Mouse (Mus musculus): ENCODE measurements at regions not wholly inside any gene's neighbourhood (a gene's known extent, or its start where the extent isn't known, plus 50 kb on each side); places are given as distances from the start of the nearest gene placed in this dataset.
"Not testable (repeated sequence)": the region's sequence is repeated elsewhere in the genome, so short reads cannot be mapped to it uniquely, and the experiment has no call there.

DNA sequence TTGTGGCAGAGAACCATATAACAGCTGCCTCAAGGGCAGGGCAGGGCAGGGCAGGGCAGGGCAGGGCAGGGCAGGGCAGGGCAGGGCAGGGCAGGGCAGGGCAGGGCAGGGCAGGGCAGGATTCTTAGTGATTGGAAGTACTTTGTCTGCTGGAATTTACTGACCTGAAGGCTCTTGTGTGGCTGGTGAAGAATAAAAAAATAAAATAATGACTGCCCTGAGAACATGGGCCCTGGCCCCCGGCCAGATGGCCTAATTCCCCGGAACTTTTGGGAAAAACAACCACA lies 169.3 kb downstream of the Qk start:
- ATAC-seq (replicated peaks; ENCODE audit: insufficient number of reproducible peaks, low FRiP score, low TSS enrichment, poor library complexity, severe bottlenecking) = not testable (repeated sequence)

DNA sequence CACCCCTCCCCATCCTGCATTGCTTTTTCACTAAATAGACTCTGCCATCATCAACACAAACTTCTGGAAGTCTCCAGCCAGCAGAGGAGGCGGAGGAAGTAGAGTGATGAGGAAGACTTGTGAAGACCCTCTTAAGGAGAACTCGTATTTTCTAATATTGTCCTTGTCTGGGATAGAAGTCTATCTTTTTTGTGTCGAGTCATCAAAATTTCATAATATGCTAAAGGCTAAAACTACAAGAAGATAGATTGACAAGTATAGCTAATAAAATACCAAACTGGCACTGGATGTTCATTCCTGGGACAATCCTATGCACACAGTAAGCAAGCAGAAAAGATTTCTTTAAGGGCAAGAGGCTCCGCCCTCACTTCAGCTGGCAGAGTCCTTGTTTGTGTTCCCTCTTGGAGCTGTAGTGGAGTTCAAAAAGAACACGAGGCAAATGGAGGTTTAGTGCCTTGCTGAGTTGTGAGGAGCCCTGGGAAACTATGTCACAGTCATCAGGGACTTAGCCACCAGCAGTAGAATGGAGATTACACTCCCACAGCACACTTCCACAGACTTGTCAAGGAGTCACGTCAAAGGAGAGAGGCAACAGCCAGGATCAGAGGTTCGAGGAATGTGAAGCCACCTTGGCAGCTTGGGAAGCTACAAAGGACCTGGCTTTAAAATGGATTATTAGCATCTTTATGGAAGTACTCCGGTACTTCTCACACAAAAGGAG lies 169.8 kb downstream of the Qk start:
- ATAC-seq (replicated peaks; ENCODE audit: insufficient number of reproducible peaks, low FRiP score, low TSS enrichment, poor library complexity, severe bottlenecking) = no peak

DNA sequence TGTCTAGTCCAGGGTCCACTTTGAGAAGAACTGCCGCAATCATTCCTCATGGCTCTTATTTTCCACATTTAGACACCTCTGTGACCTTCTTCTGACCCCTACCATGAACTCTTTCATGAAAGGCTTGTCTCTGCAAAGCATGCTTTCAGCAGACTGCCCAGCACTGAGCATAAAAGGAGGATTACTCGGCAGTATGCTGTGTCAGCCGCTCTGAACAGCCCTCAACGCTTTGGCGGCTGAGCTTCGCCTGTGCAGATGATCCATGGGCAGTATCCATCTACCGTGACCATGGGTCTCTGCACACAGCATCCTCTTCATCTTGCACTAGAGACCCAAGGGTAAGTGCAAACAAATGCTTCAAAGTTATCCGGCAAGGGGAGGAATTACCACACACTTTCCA lies 172.5 kb downstream of the Qk start:
- ATAC-seq (replicated peaks; ENCODE audit: insufficient number of reproducible peaks, low FRiP score, low TSS enrichment, poor library complexity, severe bottlenecking) = no peak

GRCm38 (mm10) chr17:10146576-10146975 lies 173.1 kb downstream of the Qk start:
- ATAC-seq (replicated peaks; ENCODE audit: insufficient number of reproducible peaks, low FRiP score, low TSS enrichment, poor library complexity, severe bottlenecking) = no peak

DNA sequence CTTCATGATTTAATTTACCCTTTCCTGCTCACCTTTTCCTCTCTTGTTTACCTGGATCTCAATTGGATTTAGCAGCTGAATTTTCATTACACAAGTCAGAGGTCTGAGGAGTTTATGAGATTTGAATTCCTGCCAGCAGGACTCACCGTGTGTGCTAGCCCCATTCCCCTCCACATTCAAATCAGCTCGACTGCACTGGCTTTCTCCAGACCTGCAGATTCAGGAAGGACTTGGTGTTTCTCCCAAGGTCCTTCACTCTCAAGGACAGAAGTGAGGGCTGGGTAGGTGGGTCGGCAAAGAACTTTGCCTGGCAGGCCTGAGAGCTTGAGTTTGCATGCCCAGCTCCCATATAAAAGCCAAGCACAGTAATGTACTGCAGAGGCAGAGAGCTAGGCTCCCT lies 180.8 kb downstream of the Qk start:
- no peak for ATAC-seq (replicated peaks; ENCODE audit: insufficient number of reproducible peaks, low FRiP score, low TSS enrichment, poor library complexity, severe bottlenecking)

GRCm38 (mm10) chr17:10138374-10138773 lies 181.3 kb downstream of the Qk start:
- no peak for ATAC-seq (replicated peaks; ENCODE audit: insufficient number of reproducible peaks, low FRiP score, low TSS enrichment, poor library complexity, severe bottlenecking)

- no peak for ATAC-seq (replicated peaks; ENCODE audit: insufficient number of reproducible peaks, low FRiP score, low TSS enrichment, poor library complexity, severe bottlenecking)
Observed at GRCm38 (mm10) chr17:10135111-10135510, 184.5 kb downstream of the Qk start.

DNA sequence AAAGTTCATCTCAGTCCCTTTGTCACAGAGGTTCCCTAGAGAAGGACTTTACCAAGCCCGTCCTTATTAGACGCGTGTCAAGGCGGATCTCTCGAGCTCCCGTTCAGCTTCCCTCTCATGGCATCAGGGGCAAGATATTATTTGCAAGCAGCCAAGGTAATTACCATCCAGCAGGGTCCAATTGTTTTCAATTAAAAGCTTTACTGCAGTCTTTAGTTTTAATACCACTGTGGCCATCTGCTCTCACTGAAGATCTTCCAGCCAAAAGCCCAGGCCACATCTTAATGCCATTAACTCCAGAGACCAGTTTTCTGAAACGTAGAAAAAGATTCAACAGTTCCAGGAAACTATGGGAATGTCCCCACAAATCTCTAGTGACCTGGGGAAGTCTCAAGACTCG lies 191.1 kb downstream of the Qk start:
- ATAC-seq (replicated peaks; ENCODE audit: insufficient number of reproducible peaks, low FRiP score, low TSS enrichment, poor library complexity, severe bottlenecking) = no peak

DNA sequence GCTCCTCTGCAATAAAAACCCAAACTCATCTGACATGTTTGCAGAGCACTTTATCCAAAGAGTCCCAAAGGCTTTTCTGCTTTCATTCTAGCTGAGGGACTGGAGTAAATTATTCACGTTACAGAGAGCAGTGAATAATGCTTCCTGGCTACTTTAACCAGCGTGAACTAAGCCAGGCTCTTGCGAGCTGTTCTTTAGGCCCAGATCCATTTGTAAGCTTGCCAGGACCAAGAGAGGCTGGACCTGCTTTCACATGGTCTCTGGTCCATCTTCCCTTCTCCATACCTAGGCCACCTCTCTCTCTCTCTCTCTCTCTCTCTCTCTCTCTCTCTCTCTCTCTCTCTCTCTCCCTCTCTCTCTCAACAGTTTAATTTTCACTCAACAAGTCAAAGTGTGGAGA lies 197.2 kb downstream of the Qk start:
- ATAC-seq (replicated peaks; ENCODE audit: insufficient number of reproducible peaks, low FRiP score, low TSS enrichment, poor library complexity, severe bottlenecking) = no peak

- ATAC-seq (replicated peaks; ENCODE audit: insufficient number of reproducible peaks, low FRiP score, low TSS enrichment, poor library complexity, severe bottlenecking) = no peak
Observed at GRCm38 (mm10) chr17:10112118-10112517, 207.5 kb downstream of the Qk start.

DNA sequence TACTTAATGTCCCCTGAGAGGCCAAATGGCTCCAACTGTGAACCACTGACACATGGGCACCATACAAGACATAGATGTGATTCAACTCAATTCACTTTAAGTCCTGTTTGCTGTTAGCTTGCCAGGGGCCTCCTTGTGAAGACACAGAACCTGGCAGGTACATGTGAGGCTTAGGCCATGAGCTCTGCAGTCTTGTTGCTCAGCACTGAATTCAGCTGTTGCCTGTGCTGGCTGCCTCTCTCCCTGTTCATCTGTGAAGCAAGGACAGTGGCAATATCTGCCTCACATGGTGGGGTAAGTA lies 209.3 kb downstream of the Qk start:
- ATAC-seq (replicated peaks; ENCODE audit: insufficient number of reproducible peaks, low FRiP score, low TSS enrichment, poor library complexity, severe bottlenecking) = no peak

DNA sequence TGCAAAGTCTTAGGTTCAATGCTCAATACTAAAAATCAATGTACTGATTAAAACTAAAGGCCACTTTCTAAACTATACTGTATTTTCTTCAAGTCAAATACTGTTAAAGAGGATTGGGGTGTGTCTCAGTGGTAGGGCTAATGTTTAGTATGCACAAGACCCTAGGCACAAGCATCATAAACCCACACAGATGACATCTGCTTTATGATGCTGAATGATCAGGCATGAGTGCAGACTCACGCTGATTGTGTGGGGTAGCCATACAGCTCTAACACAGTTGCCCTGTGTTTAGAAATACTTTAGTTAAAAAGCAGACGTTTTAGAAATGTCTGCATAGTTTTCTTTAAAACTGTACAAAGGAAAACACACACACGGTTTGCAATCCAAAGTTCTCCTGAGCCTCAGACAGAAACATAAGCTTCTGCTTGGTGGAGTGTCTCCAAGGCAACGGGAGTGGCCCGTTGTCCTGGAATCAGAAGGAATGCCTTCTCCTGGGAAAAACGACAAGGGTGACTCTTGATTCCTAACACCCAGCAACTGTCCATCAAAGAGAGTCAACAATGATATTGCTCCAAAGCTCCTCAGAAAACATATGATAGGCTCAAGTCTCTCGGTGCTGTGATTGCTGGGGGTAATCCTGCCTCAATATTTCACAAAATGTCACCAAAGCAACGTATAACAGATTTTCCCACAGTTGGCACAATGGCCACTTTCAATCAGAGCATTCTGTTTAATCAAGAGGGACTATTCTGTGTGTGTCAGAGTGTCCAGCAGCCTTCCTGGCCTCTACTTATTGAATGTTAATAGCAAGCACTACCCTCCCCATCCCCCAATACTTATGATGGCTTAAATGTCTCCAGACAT lies 209.9 kb downstream of the Qk start:
- ATAC-seq (replicated peaks; ENCODE audit: insufficient number of reproducible peaks, low FRiP score, low TSS enrichment, poor library complexity, severe bottlenecking) = no peak

DNA sequence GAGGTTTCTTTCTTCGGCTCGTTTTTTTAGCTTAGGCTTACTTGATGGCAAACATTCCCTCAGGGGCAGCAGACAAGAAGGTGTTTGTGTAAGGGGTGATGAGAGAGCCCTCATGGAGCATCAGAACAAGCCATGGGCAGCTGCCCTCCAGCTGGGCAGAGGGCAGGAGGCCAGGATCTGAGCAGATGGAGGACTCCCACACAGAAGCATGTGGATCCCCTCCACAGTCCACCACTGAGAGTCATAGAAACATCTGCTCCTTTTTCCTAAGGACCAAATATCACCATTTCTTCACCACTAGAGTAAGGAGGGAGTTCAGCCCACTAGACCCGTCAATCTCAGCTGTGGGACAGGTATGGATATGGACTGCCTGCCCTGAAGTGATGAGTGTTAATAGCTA lies 214.4 kb downstream of the Qk start:
- ATAC-seq (replicated peaks; ENCODE audit: insufficient number of reproducible peaks, low FRiP score, low TSS enrichment, poor library complexity, severe bottlenecking) = no peak

GRCm38 (mm10) chr17:10098199-10098598 lies 221.5 kb downstream of the Qk start:
- no peak for ATAC-seq (replicated peaks; ENCODE audit: insufficient number of reproducible peaks, low FRiP score, low TSS enrichment, poor library complexity, severe bottlenecking)

- ATAC-seq (replicated peaks; ENCODE audit: insufficient number of reproducible peaks, low FRiP score, low TSS enrichment, poor library complexity, severe bottlenecking) = no peak
Observed at GRCm38 (mm10) chr17:10097691-10098090, 222.0 kb downstream of the Qk start.

DNA sequence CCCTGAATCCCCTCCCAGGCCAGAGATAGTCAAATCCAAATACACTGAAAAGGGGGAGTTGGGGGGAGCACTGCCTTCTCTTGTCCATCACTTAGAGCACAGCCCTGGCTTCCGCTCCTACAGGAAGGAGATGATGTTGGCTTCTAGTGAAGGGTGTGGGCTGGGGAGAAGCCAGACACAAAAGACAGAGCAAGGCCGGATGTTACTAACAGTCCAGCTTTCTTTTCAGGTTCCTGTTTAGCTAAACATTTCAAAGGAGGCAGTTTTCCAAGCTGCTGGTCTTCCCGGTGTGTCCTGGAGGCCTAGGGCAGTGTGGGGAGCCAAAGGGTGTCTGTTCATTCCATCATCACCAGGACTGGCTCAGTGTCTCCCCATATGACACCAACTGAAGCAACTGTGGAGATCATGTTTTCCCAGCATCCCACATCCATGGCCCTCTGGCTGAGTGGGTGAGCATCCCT lies 223.8 kb downstream of the Qk start:
- no peak for ATAC-seq (replicated peaks; ENCODE audit: insufficient number of reproducible peaks, low FRiP score, low TSS enrichment, poor library complexity, severe bottlenecking)

GRCm38 (mm10) chr17:10094108-10094521 lies 225.5 kb downstream of the Qk start:
- ATAC-seq (replicated peaks; ENCODE audit: insufficient number of reproducible peaks, low FRiP score, low TSS enrichment, poor library complexity, severe bottlenecking) = no peak

DNA sequence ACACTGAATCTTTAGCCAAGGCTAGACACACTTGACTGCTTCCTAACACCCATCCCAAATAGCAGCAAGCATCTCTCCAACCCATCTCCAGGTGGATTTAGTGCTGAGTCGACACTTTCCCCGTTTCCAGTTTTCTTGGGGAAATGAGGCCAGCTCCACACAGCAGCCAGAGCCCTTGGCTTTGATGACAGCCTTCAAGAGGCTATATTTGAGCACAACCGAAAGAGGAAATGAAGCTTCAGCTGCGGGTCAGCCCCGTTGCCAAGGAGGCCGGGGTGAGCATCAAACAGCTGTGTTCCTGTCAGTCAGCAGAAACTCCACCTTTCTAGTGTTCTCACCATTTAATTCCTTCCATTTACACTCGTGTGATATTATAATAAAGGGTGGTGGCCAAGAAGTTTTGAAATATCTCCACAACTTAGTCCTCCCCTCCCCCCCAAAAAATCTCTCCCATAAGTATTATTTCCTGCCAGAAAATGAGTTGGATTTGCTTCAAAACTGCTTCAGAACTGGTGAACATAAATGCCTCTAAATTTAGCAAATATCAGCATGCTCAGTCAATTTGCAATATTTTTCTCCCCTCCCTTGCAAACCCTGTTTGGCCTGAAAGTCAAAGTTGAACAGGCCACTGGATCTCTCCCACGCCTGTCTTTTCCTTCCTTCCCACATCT lies 226.1 kb downstream of the Qk start:
- ATAC-seq (replicated peaks; ENCODE audit: insufficient number of reproducible peaks, low FRiP score, low TSS enrichment, poor library complexity, severe bottlenecking) = no peak; the same call in 1 of the 2 replicates

DNA sequence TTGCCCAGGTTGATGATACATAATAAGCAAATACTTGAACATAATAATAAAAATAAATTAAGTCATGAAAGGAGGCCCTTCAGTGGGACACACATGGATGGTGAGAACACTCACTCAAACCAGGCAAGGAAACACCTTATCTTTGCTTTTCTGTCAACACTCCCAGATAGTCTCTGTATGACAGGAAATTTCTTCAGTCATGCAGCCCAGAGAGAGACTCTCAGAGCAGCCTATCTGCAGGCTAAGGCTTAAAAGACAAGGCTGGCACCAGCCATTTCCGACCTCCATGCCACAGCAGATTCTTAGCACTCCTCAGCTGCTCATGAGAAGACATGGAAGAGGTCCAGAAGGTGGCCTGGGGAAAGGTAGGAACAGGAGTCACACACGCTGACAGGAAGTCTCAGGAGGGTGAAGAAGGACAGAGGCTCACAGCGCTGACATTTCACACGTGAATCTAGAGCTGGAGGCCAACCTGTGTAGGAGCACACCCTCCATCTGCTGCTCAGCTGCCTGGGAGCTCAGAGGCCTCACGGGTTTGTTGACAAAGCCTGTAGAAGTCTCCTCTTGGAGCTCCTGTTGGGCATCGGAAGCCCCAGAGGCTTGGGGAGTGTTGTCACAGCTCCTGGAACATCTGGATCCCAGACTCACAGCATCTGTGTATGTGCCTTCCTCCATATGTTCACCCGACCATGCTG lies 232.3 kb downstream of the Qk start:
- no peak for ATAC-seq (replicated peaks; ENCODE audit: insufficient number of reproducible peaks, low FRiP score, low TSS enrichment, poor library complexity, severe bottlenecking)

Data from monocyte, adult 5-6 weeks (primary cell).